Mouse (Mus musculus) adrenal gland (tissue): ENCODE data around the gene Erbb2.

Experiments used
- intact Hi-C: fragments of 180-260 bp; cut with DNase I; formaldehyde crosslinking; loops from one replicate; pipeline ENCODE4 v1.15.1; 2025

Erbb2 gene

GRCm38 (mm10) chr11:98457367-98458120, 45.3 kb downstream of the Erbb2 start:
- intact Hi-C loops: no loop called here

DNA sequence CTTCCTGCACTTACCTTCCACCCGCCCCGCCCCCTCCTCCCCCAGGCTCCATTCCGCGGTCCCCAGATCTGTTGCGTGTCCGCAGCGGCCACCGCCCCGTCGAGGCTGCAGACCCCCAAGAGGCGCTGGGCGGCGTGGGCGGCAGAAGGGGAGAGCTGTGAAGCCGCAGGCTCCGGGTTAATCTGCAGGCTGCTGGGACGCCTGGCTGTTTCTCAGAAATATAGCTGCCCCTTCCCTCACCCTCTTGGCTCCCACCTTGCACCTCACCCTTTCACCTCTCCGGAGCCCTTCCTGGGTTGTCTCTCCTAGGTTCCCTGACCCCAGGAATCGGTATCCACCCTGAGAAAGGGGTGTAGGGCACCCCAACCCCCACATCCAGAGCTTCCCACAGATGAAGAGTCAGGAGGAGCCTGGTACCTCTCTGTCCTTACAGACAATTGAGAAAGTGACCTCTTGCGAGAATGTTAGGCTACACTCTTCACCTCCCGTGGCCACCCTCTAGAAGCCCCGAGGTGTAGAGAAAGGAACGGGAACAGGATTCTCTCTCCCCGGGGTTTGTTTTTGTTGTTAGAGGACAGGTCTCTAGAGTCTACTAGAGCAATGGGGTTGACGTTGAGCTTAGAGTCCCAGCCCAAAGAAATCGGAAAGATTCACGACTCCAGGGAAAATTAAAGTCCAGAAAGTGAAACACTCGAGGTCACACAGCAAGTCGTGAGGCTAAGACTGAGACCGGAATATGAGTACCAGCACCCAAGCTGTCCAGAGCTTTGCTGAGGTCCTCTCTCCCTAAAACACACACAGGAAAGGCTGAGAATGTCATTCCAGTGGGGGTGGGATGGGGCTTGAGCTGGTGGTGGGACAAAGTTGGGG, 46.1 kb downstream of the Erbb2 start:
- intact Hi-C loops: no loop called here

DNA sequence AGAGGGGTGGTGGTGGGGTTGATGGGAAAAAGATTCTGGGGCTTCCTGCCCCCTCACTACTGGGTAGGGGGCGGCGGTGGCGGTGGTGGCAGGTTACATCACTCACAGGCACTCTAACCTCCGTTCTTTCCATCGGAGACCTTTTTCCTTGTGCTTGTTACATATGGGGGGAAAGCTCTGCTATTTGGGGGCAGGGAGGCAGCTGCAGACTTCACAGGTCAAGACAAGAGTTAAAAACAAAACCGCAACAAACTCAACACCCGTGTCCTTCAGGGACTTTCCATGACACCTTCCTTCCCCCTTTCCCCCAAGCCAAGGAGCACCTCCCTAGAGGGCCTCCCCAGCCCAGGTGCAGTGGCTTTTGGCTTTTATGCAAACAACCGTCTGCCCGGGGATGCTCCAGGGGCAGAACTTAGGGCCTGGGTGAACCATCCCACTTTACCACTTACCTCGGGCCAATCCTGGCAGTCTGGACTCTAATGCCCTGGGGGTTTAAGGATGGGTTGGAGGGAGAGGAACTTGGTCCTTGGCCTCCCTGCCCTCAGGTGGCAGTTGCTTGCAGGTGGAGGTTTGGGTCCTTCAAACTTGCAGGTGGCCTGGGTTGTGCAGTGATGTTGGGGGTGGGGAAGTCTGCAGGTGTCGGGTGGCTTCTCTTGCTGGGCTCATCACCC, 46.9 kb downstream of the Erbb2 start:
- intact Hi-C loops: no loop called here

DNA sequence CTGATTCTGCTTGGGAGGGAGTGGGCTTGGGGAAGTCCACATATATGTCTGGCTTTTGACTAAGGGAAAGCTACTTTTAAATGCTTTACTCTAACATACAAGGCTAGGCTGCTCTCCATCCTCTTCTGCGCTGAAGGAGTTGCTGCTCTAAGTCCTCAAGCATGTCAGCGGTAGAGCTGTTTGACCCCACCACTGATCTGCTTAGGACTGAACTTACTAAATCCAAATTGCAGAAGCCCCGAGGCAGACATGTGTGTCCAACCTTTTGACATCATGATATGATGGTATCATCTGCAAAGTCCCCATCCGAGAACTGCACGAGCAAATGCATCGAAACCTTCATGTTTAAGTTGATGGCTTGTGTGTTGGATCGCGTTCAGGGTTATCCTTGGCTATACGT, 47.6 kb downstream of the Erbb2 start:
- intact Hi-C loops: no loop called here

DNA sequence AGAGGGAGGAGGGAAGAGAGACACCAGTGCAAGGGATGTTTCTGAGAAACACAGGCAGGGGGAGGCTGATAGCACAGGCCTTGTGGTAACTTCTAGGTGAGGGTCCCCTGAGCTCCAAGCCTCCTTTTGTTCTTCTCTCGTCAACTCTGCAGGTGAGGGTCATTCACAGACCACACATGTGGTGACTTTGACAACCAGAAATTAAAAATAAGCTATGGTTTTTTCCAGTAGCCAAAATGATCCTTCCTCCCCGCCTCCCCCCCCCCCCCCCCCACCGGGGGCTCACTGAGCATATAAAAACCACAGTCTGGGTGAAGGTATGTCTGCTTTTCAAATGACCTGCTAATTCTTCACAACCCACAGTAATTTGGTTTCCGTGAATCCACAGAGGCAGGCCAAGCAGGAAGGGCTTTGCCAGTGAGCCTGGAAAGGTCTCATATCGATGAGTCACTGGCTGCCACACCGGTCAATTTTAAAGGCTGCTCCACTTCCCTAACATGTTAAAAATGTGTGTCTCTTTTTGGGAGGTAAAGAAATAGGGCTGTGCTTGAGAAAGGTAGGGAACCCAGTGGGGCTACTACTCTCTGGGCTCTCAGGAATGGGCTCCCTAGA, 48.9 kb downstream of the Erbb2 start:
- intact Hi-C loops: no loop called here

- intact Hi-C loops: no loop called here
Measured at GRCm38 (mm10) chr11:98462255-98462654, 50.0 kb downstream of the Erbb2 start.

- intact Hi-C loops: no loop called here
Measured at GRCm38 (mm10) chr11:98463911-98464310, 51.6 kb downstream of the Erbb2 start.

DNA sequence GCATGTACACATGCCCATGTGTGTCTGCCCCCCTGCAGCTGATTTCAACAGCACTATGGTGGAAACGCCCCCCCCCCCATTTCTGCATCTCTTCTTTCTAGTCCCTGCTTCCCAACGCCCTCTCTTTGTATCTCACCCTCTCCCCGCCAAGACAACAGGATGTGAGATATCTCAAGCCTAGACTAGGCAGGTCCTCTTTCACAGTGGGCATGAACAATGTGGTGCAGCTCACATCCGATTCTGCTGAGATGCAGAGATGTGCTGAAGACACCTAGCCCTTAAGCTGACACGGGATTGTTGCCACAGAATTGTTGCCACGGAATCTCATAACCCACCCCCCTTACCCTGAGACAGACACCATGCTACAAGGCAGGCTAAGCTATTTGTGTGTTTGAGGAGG, 52.2 kb downstream of the Erbb2 start:
- intact Hi-C loops: no loop called here

DNA sequence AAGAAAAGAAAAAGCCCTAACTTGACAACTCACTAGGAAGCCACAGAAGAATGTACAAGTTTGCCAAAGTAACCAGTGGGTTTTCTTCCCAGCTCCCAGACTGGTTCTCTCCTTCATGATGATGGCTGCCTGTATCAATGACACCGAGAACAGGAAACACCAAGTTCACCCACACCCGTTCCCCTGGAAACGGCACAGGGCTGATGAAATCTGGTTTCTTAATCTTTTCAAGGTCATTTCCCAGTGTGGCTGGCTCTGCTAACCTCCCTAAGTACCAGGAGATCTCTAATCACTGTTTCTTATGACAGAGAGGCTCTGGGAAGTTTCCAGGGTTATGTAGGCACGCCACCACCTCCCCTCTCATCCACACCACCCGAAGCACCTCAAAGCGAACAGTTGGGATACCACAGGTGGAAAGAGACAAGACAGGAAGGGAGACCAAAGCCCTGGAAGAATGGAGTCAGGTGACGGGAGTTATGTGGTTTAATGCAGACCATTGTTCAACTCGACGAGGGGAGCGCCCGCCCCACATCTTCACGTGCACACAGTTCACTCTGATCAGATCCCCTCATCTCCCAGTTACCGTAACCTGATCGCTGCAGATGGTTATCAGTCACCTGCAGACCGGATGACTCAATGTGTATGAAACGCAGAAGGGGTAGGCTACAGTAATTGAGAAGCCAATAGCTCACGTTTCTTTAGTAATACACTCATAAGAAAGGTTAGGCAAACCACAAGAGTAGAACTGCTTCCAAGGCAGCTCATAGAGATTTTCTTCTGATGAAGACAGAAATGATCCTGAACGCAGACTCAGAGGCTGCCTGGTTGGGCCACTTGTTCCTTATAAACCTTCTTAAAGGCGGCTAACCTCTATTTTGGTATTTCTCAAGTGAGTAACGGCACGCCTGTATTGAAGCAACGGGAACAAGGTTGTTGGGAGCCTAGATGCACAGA, 57.8 kb downstream of the Erbb2 start:
- intact Hi-C loops: no loop called here

- intact Hi-C loops: no loop called here
Measured at GRCm38 (mm10) chr11:98470795-98471194, 58.5 kb downstream of the Erbb2 start.

DNA sequence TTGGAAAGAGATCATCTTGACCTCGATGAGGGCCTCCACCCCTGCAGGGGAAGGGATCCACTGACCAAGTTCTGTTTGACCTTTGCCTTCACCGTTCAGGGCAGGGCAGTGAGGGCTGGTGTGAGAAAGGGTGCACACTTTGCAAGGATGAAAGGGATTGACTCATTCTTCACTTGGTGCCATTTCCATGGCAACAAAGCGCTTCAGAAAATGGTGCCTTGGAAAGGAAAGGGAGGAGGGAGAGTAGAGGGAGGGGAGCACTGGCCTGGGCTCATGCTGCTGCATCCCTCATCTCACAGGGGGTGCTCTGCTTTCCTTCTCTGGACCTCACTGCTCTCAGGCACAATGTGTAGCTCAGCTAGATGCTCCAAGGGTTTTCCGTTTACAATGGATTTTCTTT, 60.4 kb downstream of the Erbb2 start:
- intact Hi-C loops: no loop called here

- intact Hi-C loops: no loop called here
Measured at GRCm38 (mm10) chr11:98473916-98474479, 61.7 kb downstream of the Erbb2 start.

DNA sequence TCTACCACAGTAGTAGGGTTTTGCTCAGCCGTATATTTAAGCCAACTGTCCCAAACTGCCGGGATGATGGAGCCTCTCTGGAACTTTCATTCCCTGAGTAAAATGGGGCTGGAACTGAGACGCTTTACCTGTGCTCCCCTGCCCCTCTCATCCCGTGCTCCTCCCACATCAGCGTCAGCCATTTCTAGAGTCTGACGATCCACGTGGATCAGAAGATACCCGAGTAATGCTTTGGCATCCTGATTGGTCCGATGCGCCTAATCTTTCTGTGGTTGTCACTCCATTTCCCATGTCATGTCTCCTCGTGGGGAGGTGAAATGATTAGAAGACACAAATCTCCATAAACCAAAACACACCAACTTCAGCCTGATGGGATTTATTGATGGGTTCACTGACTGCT, 62.7 kb downstream of the Erbb2 start:
- intact Hi-C loops: no loop called here

DNA sequence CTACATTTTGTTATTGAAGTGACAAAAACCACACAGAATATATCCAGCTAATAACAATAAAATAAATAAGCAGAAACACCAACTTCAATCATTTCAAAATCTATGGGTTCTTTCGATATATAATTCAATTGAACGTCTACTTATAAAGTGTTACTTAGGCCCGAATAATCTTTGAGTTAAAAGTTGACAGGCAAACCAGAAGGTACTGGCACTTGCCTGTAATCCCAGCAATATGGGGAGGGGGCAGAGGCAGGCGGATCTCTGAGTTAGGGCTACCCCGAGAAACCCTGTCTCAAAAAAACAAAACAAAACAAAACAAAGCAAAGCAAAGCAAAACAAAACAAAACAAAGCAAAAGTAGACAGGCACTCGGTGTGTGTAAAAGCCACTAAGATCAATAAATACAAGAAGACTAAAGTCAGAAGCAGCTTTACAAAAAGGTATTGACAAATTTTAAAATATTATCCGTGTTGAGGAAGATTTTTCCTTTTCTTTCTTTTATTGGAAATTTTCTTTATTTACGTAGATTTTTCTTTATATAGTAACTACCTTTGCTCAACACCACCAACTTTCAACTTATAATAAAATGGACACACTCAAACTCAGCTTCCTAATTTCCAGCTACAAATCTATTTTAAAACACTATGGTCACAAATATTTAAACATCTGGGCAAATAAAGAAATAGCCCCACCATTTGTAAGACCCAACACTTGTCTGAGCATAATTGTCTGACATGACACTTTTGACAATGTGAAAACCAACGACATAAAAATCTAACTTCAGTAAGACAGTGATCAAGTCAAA, 63.6 kb downstream of the Erbb2 start:
- intact Hi-C loops: no loop called here

DNA sequence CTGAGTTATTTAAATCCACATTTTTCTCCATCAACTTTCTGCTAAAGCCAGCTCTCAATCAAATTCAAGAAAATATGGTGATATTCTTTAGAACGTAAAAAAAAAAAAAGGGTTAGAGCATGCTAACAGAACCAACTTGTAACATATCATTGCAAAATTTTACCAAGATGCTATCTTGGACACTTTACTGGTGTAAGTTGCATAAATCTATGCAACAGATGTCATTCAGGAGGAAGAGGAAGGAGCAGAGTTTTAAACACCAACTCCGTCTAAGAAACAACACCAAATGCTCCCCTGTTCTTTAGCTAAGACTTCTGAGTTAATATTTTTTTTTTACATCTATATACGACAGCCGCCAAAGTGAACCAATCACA, 64.2 kb downstream of the Erbb2 start:
- intact Hi-C loops: no loop called here

GRCm38 (mm10) chr11:98477011-98477701, 64.9 kb downstream of the Erbb2 start:
- intact Hi-C loops: no loop called here

DNA sequence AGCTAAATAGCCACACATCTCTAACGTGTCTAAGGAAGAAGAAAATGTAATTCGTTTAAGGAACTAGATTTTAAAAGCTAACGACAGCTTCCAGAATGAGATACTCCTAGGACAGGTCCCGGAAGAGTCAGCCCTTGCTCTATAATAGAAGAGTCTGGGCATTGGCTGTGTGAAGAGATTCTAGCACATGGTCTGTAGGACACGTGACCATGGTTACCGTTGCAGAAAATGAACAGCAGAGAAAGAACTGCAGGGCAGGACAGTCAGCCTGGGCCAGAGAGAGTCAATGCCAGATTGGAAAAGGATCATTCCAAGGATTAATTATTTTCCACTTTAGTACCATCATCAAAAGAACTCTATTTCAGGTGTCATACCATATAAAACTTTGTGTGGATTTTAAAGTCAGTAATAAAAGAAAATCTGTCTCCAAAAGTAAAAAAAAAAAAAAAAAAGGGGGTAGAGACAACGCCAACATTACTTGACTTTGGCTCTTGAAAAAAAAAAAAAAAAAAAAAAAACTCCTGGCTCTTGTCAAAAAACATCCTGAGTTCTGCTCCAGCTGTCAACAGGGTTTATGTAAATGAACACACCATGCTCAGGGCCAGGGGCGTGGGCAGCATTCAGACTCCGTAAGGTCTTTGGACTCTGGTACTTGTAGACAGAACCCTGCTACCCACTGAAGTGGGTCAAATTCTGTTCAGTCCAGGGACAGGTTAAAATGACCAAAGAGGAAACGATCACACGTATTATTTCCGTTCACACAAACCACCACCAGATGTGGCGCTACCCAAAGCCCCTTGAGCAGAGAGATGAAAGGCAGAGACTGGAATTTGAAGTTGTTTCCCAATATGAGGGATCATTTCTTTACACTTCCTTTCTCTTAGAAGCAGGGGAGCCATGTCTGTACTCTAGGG, 67.0 kb downstream of the Erbb2 start:
- intact Hi-C loops: no loop called here
